Mouse (Mus musculus) heart, postnatal 10 days (tissue): ENCODE results near the gene Pcsk6. TPM values are rescaled to one million over a fixed set of nuclear protein-coding genes. Genes with fewer than 3 reads are reported as not detected.

Source experiments
- DNase-seq, 2 experiments: peaks; one replicate each; pipeline ENCODE4 v3.0.0; 2021
- intact Hi-C: fragments of 180-260 bp; cut with DNase I; formaldehyde crosslinking; loops from one replicate; pipeline ENCODE4 v1.15.1; 2025
- total RNA-seq, 2 experiments: library from RNA; stranded (reverse); gene quantifications; 2 replicates each; pipeline ENCODE4 v1.2.3; 2021

Gene Pcsk6
- total RNA-seq, 2 experiments from 2014 or later: 75.5 to 83.3 TPM

DNA sequence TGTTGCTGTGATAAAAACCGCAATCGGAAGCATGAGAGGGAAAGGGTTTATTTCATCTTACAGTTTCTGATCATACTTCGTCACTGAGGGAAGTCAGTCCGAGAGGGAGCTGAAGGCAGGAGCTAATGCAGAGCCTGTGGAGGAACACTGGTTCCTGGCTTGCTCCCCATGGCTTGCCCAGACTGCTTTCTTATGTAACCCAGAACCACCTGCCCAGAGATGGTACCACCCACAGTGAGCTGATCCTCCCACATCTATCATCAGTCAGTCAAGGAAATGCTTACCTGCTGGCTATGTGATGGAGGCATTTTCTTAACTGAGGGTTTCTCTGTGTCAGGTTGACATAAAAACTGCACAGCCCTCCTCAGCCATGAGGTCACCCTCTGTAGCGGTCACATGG lies 127.2 kb downstream of the Pcsk6 start:
- no peak for DNase-seq

DNA sequence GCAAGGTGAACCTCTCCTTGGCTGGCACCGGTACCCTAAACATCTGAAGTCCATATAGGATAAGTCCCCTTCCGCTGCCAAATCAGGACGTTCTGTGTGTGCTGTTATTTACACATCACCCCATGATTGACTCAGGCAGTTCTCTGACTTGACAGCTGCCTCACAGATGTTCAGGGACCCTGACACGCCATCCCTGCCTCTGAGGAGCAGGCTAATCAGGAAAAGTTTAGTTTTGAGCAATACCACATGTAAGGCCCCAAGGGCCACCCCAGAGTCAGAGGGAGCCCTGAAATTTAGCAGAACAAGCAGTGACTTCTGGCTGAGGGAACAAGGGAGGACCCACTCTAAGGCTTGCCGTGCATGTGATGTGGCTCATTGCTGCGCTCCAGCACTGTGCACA lies 130.8 kb downstream of the Pcsk6 start:
- DNase-seq: peak; percentile 9 to 11
- intact Hi-C loops: no loop called here

More for the DNA sequence above, 127.2 kb downstream of the Pcsk6 start:
- intact Hi-C loops: no loop called here

DNA sequence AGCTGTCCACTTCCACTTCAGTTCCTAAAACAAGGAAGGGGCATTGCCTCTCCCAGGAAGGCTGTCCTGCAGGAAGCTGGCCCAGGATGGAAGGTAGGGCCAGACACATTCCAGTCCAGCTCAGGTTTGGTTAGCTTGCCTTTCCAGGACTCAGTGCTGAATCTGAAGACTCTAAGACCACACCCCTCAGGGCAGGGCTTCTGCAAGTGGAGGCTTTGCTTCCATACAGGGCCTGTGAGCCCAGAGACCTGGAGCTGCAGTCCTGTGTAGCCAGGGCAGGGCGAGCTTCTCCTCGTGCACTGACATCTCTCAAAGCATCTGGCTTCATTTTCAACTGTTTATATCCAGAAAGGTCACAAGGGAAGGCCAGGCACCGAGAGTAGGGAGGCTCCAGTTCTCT lies 131.9 kb downstream of the Pcsk6 start:
- no peak for DNase-seq
- intact Hi-C loops: no loop called here

DNA sequence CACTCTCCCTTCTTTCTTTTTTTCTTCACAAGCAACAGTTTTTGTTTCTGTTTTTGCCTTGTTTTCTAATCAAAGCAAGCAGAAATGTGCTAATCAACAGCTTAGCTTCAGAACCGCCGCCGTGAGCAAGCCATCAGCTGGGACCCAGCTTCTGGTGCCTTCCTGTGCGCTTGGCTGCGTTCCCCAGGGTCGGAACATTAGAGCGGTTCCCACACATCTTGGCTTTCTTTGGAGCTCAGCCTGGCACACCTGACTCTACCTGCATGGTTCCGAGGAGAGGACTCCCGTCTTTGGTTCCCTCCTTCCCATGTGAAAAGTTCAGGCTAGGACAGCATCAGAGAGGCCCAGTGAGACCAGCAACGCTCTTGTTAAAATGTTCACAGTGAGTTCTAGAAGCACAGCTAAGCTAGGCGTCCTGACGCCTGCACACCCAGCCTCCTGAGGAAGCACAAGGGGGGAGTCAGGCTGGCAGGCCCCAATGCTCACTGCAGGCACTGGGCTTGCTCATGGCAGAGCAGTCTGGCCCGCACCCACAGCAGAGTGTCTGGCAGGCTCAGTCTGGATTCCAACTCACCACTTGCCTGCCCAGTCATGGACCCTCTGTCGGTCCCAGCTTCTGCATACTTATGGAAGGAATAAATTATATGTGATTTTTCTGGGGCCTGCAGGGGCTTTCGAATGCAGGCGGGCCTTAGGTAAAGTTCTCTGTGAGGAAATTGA lies 139.7 kb downstream of the Pcsk6 start:
- DNase-seq: no peak
- intact Hi-C loops: no loop called here

DNA sequence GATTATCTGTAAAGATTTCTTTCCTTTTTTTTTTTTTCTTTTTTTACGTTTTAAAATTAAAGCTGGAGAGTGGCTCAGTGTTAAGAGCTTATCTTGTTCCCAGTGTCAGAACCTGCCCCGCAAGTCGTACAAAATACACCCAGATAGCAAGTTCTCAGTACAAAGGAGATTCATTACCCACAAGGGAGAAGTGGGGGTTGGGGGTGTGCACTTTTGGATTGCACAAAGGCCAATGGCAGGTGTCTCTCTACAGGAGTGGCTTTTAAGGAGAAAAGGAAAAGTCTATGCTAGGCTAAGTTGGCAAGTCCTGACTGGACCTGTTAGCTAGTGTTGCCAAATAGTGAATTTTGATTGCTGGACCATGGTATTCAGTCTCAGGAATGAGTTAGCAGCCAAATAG lies 140.3 kb downstream of the Pcsk6 start:
- DNase-seq: no peak
- intact Hi-C loops: no loop called here

DNA sequence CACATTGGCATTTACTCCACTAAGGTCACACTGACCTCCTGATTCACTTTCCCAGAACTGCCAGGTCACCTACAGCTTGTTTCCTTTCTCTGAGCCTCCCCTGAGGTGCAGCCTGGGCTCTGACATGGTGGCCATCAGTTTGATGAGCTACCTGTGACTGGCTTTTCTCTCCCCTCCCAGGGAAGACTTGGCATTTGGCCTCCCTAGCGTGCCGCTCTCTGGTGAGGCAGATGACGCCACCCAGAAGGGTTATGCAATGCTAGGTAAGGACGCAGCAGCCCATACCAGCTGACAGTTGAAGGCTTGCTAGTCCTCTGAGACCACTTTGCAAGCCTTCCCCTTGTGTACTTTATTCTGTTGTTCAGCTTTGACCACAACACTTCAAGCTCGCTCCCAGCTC lies 141.9 kb downstream of the Pcsk6 start:
- DNase-seq: no peak
- intact Hi-C loops: no loop called here

DNA sequence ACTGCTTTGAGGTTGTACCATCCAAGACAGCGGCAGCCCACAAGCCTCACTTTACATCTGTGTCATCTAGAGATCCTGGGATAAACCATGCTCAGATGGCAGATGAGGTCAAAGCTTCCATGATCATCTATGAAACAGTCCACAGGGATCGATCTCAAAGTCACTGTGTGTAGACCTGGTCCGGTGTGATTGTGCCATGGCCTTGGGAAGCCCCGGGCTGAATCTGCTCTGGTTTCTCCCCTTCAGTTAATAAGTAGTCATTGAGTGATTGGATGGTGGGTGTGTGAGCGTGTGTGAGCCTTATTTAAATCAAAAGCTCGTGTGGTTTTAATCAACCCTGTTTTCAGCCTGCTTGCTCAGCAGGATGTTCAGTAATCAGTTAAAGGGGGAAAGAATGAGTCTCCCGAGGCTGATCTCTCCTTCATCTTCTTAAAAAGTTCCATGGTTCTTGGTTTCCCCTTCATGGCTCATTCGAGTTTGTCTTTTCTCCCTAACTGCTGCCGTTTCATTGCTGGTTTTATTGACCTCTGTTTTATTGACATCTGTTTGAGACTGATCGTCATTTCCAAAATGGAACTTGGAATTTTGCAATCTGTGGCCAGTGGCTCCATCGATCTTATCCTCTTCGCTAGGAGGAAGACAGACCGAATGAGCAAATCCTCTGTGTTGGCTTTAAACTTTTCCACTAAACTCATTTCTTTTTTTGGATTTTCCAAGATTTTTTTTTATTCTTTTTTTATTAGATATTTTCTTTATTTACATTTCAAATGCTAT lies 142.5 kb downstream of the Pcsk6 start:
- intact Hi-C loops: no loop called here
- no peak for DNase-seq

DNA sequence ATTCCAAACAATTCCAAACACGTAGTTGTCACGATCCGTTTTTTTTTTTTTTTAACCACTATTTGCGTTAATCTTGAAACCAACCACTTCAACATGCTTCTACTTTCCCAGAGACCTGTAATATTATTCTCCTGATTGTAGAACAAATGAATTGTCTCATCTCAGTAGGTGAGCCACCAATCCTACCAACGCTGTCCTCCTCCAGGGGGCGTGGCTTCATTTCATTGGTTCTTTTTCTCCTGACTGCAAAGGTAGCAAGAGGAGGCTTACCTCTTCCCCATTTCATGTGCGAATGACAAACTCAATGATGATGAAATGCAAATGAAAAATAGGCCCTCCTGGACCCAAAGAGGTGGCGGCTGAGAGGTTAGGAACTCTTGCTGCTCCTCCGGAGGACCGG lies 143.5 kb downstream of the Pcsk6 start:
- intact Hi-C loops: no loop called here
- DNase-seq: no peak

DNA sequence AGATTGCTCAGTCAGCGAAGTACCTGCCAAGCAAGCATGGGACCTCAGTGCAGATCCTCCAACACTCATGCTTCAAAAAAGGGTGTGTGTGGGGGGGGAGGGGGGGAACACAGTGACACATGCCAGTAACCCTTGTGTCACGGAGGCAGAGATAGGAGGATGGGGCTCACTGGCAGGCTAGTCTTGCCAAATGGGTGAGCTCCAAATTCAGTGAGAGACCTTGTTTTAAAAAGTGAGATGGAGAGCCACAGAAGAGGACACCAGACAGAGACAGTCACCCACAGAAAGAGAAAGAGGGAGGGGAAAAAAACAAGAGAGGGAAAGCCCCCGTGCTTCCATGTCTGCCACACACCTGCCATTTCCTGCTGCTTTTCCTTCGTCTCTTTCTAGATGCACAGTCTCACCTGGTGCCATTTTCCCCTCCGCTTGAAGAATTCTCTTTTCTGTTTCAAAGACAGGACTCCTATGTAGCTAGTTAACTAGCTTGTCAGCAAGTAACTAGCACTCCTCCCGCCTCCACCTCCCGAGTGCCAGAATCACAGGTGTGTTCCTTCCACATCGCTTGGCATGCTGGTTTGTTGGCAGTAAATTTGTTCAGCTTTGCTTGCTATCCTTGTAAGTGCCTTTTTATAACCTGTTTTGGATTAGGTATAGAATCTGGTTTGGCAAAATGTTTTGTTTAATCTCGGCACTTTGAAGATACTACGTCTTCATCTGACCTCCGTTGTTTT lies 146.8 kb downstream of the Pcsk6 start:
- intact Hi-C loops: no loop called here
- DNase-seq: no peak

DNA sequence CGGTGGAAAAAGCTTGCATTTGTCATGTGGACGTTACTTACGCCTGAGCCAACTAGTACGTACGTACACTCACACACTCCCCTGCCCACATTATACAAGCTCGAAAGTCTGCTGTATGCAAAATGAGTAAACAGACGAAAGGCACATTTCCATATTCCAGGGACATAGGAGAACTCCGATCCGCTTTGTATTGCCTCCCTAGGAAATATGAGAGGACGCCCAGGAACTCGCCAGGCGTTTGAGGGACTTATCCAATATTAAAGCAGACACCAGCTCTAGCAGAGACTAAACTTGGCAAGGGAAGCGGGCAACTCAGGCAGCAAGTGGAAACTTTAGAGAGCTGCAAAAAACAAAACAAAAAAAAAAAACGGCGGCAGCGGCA lies 147.3 kb downstream of the Pcsk6 start:
- no peak for DNase-seq
- intact Hi-C loops: no loop called here

DNA sequence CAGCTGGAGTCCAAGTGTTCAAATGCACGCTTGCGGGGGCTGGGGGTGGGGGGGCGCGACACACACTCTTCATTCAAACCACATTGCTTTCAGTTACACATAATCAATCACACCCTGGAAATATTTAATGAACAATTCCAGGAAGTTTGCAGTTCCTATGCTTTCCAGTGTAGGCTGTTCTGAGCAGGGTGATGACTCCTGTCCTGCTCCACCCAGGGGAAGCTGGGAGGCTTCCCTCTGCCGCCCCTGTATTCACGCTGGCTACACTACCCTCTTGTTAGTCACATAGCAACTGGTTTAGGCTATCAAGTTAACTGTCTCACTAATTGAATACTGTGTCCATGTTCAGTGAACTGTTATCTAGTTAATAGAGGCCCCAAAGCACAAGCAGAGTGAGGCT lies 149.0 kb downstream of the Pcsk6 start:
- no peak for DNase-seq
- intact Hi-C loops: no loop called here

DNA sequence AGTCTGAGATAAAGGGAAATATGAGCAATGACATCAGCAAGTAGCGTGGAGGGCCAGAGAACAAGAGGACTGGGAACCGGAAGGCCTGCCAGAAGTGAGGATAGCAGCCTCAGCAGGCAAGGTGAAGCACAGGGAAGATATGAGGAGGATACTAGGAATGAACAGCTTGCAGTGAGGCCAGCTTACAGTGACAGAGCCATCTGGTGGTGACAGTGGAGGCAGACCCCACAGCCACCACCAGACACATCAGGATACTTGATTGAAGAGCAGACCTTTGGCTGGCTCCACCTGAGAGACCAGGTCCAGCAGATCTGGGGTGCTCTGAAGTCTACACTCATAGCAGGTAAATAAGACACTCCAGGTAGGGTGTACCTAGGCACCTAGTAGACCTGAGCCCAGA lies 166.2 kb downstream of the Pcsk6 start:
- intact Hi-C loops: loop anchor here (5.0 kb wide), 1 partner anchor 165 kb away; the partner anchor contains the start of gene Pcsk6
- peak; percentile 21 to 27 for DNase-seq

DNA sequence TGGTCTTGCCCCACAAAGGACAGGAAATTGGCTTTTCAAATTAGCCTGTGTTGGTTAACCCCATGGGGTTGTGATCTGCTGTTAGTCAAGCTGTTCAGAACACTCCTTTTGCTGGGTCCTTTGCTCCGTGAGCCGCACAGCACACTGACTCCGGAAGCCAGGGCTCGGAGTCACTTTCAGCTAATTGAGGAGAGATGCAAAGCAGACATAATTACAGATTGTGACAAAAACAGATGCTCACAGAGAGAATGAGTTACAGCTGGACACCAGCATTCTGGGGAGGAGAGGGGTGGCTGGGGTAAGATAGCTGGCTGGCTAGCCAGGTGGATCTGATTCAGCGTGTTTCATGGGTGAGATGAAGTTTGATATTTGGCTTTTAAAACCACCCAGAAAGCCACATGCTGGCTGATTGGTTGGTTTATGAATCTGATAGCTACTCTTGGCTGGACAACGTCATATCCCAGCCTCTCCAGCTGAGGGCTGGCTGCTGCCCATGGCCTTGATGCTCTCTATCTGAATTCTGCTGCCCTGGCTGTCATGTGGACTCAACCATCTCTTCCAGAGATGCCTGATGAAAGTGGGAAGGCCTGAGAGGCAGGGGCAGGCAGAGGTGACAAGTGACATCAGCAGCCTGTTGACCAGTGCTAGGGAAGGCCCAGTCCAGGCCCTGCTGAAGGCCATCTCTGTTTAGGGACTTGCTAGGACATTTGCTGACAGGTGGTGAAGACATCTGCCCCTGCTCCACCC lies 167.4 kb downstream of the Pcsk6 start:
- intact Hi-C loops: loop anchor here (5.0 kb wide), 1 partner anchor 167 kb away; the partner anchor contains the start of gene Pcsk6
- peak; percentile 20 to 28 for DNase-seq

DNA sequence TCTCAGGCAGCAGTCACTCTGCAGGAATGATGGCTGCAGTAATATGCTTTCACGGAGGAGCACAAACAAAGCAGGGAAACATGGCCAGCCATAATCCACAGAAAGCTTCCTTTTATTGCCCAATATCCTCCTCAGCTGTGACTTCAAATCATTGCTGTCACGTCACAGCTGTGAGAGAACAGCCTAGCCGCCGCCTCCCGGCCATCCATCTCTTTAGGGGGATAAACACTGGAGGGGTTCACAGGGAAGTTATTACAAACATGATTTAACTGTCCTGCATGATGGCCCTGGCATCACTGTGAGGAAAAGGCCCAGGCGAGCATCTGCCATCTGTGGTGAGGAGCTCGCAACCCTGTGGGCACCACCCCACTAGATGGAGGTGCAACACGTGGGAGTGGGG lies 175.3 kb downstream of the Pcsk6 start:
- intact Hi-C loops: no loop called here

DNA sequence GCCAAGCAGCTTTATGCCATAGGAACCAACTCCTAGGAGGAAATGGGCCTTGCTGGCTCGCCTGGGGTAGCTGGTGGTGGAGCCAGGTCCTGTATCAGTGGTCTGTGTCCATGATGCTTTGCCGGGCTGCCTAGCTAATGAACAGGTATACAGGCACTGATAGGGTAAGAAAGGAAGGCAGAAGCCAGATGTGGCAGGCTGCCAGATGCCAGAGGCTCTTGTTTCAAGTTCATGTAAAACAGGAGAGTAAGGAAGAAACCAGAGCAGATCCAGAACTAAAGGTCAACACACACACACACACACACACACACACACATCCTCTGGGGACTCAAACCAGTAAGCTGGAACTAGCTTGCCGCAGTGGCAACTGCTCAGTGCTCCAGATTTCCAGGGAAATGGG lies 176.7 kb downstream of the Pcsk6 start:
- DNase-seq: no peak
- intact Hi-C loops: no loop called here

More for the DNA sequence above, 175.3 kb downstream of the Pcsk6 start:
- DNase-seq: no peak

DNA sequence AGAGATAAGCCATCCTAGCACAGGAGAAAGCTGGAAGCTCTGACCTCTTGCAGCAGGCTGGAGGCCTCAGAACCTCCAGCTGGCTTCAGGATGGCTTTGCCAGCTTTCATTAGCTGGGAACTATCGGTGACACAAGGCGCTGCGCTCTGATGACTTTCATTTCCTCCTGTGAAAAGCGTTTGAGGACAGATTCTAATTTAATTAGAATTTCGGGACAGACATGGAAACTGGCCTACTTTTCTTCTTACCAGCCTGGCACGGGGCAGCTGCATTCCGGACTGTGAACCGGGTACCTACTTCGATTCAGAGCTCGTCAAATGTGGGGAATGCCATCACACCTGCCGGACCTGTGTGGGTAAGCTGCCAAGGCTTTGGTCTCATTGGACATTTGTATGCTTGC lies 177.2 kb downstream of the Pcsk6 start:
- intact Hi-C loops: no loop called here
- no peak for DNase-seq

DNA sequence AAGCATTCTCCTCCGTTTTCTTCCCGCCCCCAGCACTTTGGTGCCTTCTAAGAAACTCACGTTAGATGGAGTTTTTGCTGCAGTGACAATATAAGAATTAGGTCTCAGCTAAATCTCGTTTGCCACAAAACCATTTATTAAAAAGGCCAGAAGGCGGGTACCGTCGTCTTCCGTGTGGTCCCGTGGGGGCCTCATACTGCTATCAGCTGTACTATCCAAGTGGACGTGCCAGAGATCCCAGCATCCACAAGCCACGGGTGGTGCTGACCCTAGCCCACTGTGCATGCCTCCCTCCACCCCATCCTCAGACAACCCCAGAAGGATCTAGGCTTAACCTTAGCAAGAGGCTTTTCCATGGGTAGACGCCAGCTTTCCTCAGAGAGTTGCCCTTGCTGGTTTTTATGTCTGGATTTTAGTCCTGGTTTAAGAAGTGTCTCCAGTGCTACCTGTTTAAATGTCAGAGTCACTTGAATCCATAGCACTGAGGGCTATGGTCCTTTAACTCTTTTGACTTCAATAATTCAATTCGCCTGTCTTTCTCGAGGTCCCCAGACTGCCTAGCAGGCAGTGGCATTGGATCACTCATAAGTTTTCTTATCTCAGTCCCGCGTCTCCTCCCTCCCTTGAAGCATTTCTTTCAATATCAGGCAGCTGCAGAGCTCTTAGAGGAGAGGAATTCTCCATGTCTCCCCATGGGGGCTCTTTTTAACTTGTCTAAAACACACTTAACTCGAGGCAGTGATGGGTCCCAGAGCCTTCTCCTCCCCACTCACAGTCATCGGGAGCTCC lies 178.7 kb downstream of the Pcsk6 start:
- no peak for DNase-seq
- intact Hi-C loops: no loop called here

DNA sequence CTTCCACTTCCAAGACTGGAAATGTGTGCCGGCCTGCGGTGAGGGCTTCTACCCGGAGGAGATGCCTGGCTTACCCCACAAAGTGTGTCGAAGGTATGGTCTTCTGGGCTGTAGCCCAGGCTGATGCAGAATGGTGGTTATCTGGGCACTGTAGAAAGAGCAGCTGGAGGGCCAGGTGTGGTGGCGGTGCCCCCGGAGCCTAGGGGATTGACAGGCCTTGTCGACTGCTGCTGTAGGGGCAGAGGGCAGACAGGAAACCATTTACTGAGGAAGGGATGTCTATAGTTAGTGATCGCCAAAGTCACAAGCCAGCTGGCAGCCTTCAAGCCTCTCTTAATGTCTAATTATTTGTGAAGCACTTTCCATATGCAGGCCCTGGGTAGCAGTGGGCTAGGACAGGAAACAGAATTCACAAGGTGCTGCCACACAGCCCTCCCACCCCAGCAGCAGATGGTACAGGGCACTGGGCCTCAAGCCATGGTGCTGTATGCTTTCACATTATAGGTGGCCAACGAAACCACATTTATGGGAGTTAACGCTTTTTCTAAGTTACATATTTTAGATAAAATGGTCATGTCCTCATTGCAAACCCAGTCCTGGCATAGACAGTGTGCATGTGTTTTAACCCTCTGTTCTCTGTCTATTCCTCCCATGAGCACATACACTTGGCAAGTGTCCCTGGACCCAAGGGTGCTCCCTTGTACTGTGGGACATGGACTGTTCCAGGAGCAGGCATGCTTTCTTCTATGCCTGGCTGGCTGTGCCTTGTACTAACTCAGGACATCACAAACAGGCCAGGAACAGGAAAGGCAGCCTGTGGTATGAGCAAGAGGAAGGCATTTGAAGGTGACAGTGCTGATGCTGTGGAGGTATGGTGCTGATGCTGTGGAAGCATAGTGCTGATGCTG lies 182.3 kb downstream of the Pcsk6 start, which contains the start of gene Gm45213:
Gm45213 (plus strand) TSS at position 51 of the 908 bp plus-strand sequence.
- DNase-seq: no peak
- intact Hi-C loops: no loop called here

DNA sequence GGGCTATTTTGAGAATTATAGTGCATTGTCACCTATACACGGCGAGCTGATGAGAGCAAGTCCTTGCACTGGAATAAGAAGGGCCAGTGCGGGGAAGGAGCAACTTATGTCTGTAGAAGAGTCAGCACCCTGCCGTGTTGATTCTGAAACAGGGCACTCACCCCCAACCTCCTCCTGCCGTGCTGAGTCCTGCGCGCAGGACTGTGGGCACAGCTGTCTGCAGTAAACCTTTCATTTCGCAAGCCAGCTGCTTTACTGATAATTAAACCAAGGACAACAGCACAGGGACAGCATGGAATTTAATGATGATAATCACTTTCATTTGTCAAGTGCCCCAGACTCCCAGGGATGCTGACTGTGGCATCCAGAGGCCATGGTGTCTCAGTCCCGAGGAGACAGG lies 183.1 kb downstream of the Pcsk6 start:
- no peak for DNase-seq
- intact Hi-C loops: no loop called here
